ENCODE assay signal across 8 mouse cellular contexts in the genomic region with DNA sequence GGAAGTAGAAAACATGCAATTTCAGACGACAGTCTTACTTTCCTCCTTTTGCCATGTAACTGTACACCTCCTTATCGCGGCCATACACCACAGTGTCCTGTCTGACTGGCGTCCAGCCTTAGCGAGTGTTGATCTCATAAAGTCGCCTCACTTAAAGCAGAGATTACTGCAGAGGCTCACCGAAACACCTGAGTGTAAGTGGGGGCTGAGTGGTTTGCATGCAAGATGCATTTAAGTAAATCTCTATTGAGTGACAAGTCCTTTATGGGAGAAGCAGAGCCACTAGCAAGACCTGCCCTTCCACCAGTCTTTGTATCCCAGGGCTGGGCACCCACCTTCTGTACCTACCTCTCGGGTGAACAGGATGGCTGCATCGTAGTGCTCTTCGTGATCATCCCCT. TPM values are rescaled to one million over a fixed set of nuclear protein-coding genes. Genes with fewer than 3 reads are reported as not detected.
DNase-seq lines count a peak whose midpoint lies in the region; ATAC-seq lines count a peak whose summit lies in the region.

No protein-coding gene starts in this region.

- 79% methylated on average over 10 of the region's 10 CpGs for WGBS in intestine, embryonic 15.5 days
- WGBS in intestine, embryonic 16.5 days = 79% methylated on average over 10 of the region's 10 CpGs
- 76% methylated on average over 10 of the region's 10 CpGs for WGBS in embryonic facial prominence, embryonic 12.5 days
- 92% methylated on average over 10 of the region's 10 CpGs for WGBS in hindbrain, embryonic 14.5 days
- 86% methylated on average over 10 of the region's 10 CpGs for WGBS in neural tube, embryonic 11.5 days

- H3K4me2 ChIP-seq in intestine, embryonic 15.5 days (replicated peaks) = peak overlapping the region; percentile 83; the same call in 1 of the 2 replicates
- no peak overlapping the region for H3K4me2 ChIP-seq in intestine, embryonic 16.5 days (ENCODE audit: low read depth, low read length)
- H3K4me2 ChIP-seq in embryonic facial prominence, embryonic 12.5 days (replicated peaks) = peak overlapping the region; percentile 96
- H3K4me2 ChIP-seq in hindbrain, embryonic 14.5 days (replicated peaks) = peak overlapping the region; percentile 98
- peak overlapping the region; percentile 93; the same call in 1 of the 2 replicates for H3K4me2 ChIP-seq in neural tube, embryonic 11.5 days (ENCODE audit: low read depth)

- H3K36me3 ChIP-seq in intestine, embryonic 15.5 days = no peaks in the 10 kb centered on the region
- H3K36me3 ChIP-seq in intestine, embryonic 16.5 days (ENCODE audit: control insufficient read depth, insufficient read depth, low read length) = no peaks in the 10 kb centered on the region
- H3K36me3 ChIP-seq in embryonic facial prominence, embryonic 12.5 days = no peaks in the 10 kb centered on the region
- H3K36me3 ChIP-seq in hindbrain, embryonic 14.5 days (replicated peaks; ENCODE audit: control insufficient read depth, insufficient read depth) = no peaks in the 10 kb centered on the region
- H3K36me3 ChIP-seq in neural tube, embryonic 11.5 days (ENCODE audit: control insufficient read depth, insufficient read depth, low read length) = no peaks in the 10 kb centered on the region

- H3K9me3 ChIP-seq in intestine, embryonic 15.5 days = no peaks in the 10 kb centered on the region
- no peaks in the 10 kb centered on the region for H3K9me3 ChIP-seq in intestine, embryonic 16.5 days (ENCODE audit: control insufficient read depth, low read length)
- H3K9me3 ChIP-seq in embryonic facial prominence, embryonic 12.5 days = no peaks in the 10 kb centered on the region
- no peaks in the 10 kb centered on the region for H3K9me3 ChIP-seq in hindbrain, embryonic 14.5 days (ENCODE audit: control insufficient read depth, low read length)
- no peaks in the 10 kb centered on the region for H3K9me3 ChIP-seq in neural tube, embryonic 11.5 days (ENCODE audit: control insufficient read depth, low read length)

- H3K27me3 ChIP-seq in intestine, embryonic 15.5 days (replicated peaks) = peaks cover 25% of the 10 kb centered on the region
- peaks cover 15% of the 10 kb centered on the region for H3K27me3 ChIP-seq in intestine, embryonic 16.5 days (replicated peaks; ENCODE audit: control insufficient read depth, insufficient read depth, low read length)
- peaks cover 24% of the 10 kb centered on the region for H3K27me3 ChIP-seq in embryonic facial prominence, embryonic 12.5 days
- H3K27me3 ChIP-seq in hindbrain, embryonic 14.5 days (ENCODE audit: control insufficient read depth, insufficient read depth, low read length) = peaks cover 7% of the 10 kb centered on the region
- H3K27me3 ChIP-seq in neural tube, embryonic 11.5 days (ENCODE audit: control insufficient read depth, insufficient read depth, low read length) = peaks cover 10% of the 10 kb centered on the region; the same call in 1 of the 2 replicates

- DNase-seq in hindbrain, embryonic 14.5 days (ENCODE audit: low spot score) = no peak
- no peak for DNase-seq in neural tube, embryonic 11.5 days (ENCODE audit: low spot score)
- DNase-seq in ovary, postnatal 14 days (ENCODE audit: low spot score) = no peak
- DNase-seq in layer of hippocampus, adult 9-11 months = no peak

- H3K27ac ChIP-seq in intestine, embryonic 15.5 days = no peak overlapping the region
- no peak overlapping the region for H3K27ac ChIP-seq in intestine, embryonic 16.5 days (ENCODE audit: low read length)
- no peak overlapping the region for H3K27ac ChIP-seq in embryonic facial prominence, embryonic 12.5 days
- no peak overlapping the region for H3K27ac ChIP-seq in hindbrain, embryonic 14.5 days
- no peak overlapping the region for H3K27ac ChIP-seq in neural tube, embryonic 11.5 days (ENCODE audit: low read depth, low read length)

- peaks cover 10% of the 10 kb centered on the region; the same call in 1 of the 2 replicates for H3K4me1 ChIP-seq in intestine, embryonic 15.5 days (replicated peaks)
- H3K4me1 ChIP-seq in intestine, embryonic 16.5 days (ENCODE audit: control insufficient read depth, insufficient read depth, low read length) = peaks cover 9% of the 10 kb centered on the region
- H3K4me1 ChIP-seq in embryonic facial prominence, embryonic 12.5 days = peaks cover 6% of the 10 kb centered on the region; the same call in 1 of the 2 replicates
- H3K4me1 ChIP-seq in hindbrain, embryonic 14.5 days (replicated peaks; ENCODE audit: control insufficient read depth, insufficient read depth, low read length) = no peaks in the 10 kb centered on the region
- peaks cover 6% of the 10 kb centered on the region; the same call in 1 of the 2 replicates for H3K4me1 ChIP-seq in neural tube, embryonic 11.5 days (ENCODE audit: control insufficient read depth, insufficient read depth, low read length)

- no peak for ATAC-seq in intestine, embryonic 15.5 days
- ATAC-seq in intestine, embryonic 16.5 days = no peak
- no peak for ATAC-seq in embryonic facial prominence, embryonic 12.5 days (ENCODE audit: insufficient number of reproducible peaks, insufficient read depth, low FRiP score, low TSS enrichment)
- ATAC-seq in hindbrain, embryonic 14.5 days (ENCODE audit: low FRiP score) = peak; percentile 0; the same call in 1 of the 2 replicates
- peak; percentile 1; the same call in 1 of the 2 replicates for ATAC-seq in neural tube, embryonic 11.5 days (ENCODE audit: insufficient read depth, low FRiP score, low TSS enrichment)
- ATAC-seq in cerebellum, adult (ENCODE audit: insufficient number of reproducible peaks, low FRiP score, low TSS enrichment) = no peak

- H3K4me3 ChIP-seq in intestine, embryonic 15.5 days (replicated peaks) = no peak overlapping the region; the same call in 1 of the 2 replicates
- H3K4me3 ChIP-seq in intestine, embryonic 16.5 days (ENCODE audit: low read length) = no peak overlapping the region
- H3K4me3 ChIP-seq in embryonic facial prominence, embryonic 12.5 days = peak overlapping the region; percentile 60
- peak overlapping the region; percentile 60 for H3K4me3 ChIP-seq in hindbrain, embryonic 14.5 days (replicated peaks; ENCODE audit: low read length)
- H3K4me3 ChIP-seq in neural tube, embryonic 11.5 days (ENCODE audit: low read depth, low read length) = no peak overlapping the region

- no peak overlapping the region for H3K9ac ChIP-seq in intestine, embryonic 15.5 days
- H3K9ac ChIP-seq in intestine, embryonic 16.5 days (ENCODE audit: low read depth, low read length) = no peak overlapping the region
- no peak overlapping the region for H3K9ac ChIP-seq in embryonic facial prominence, embryonic 12.5 days
- H3K9ac ChIP-seq in hindbrain, embryonic 14.5 days = no peak overlapping the region
- no peak overlapping the region for H3K9ac ChIP-seq in neural tube, embryonic 11.5 days (ENCODE audit: low read length)

RNA-seq across cellular contexts. Expression of a gene that starts 2.8 kb away (rescaled TPM):
- polyA plus RNA-seq in intestine, embryonic 15.5 days (2015; fragmentation: Nextera tagmentation; extraction: Ambion mirVana) = 1.6 and 1.8 TPM in 2 replicates
- 1.3 TPM in 2 replicates for polyA plus RNA-seq in intestine, embryonic 16.5 days (2015; fragmentation: Nextera tagmentation; extraction: Ambion mirVana)
- 3.5 TPM in 2 replicates for polyA plus RNA-seq in embryonic facial prominence, embryonic 12.5 days (2016; fragmentation: Nextera tagmentation; extraction: Ambion mirVana)
- 4.6 TPM in 2 replicates for polyA plus RNA-seq in hindbrain, embryonic 14.5 days (2014; fragmentation: Nextera tagmentation; extraction: Ambion mirVana)
- 1.8 and 2.1 TPM in 2 replicates for polyA plus RNA-seq in neural tube, embryonic 11.5 days (2014; fragmentation: Nextera tagmentation; extraction: Ambion mirVana)

Comparison
In these comparisons a context has a peak if more than half of its experiments do, and no peak if none do; other contexts are left out.
1. ATAC-seq: peak in hindbrain, embryonic 14.5 days (single experiment) and neural tube, embryonic 11.5 days (single experiment); none in intestine, embryonic 15.5 days (single experiment), intestine, embryonic 16.5 days (single experiment), embryonic facial prominence, embryonic 12.5 days (single experiment) and cerebellum, adult (single experiment).
2. H3K4me3 ChIP-seq: peak in embryonic facial prominence, embryonic 12.5 days (single experiment) and hindbrain, embryonic 14.5 days (single experiment); none in intestine, embryonic 15.5 days (single experiment), intestine, embryonic 16.5 days (single experiment) and neural tube, embryonic 11.5 days (single experiment).